Mouse (Mus musculus) adrenal gland, postnatal 10 days (tissue): ENCODE data around the gene Clstn1. TPM values are rescaled to one million over a fixed set of nuclear protein-coding genes. Genes with fewer than 3 reads are reported as not detected.

Source experiments
- DNase-seq: peaks from one replicate; pipeline ENCODE4 v3.0.0; 2021; ENCODE audit warnings: mixed read lengths
- total RNA-seq, 2 experiments: library from RNA; stranded (reverse); gene quantifications; 2 replicates each; pipeline ENCODE4 v1.2.3; 2021

The Clstn1 gene
- total RNA-seq, 2 experiments from 2014 or later, result 72.7 to 95.7 TPM

GRCm38 (mm10) chr4:149632670-149633307 is 46.5 kb downstream of the Clstn1 start:
- peak; percentile 26 for DNase-seq

- DNase-seq, result no peak
These were observed 47.9 kb downstream of the Clstn1 start for GRCm38 (mm10) chr4:149634157-149634556.

DNA sequence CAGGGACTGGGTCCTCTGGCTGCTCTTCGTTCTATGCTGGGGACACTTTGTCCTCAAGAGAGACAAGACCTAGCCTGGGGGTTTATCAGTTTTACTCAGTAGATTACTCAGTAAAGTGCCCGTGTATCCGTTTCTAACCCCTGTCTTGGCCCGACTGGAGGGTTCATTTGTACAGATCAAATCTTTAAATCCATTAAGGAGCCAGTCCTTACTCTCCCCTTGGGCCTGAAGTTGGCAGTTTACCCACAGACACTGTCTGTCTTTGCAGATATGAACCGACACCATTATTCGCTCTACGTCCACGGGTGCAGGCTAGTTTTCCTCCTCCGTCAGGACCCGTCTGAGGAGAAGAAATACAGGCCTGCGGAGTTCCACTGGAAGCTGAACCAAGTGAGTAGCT is 48.7 kb downstream of the Clstn1 start:
- DNase-seq, result no peak

DNA sequence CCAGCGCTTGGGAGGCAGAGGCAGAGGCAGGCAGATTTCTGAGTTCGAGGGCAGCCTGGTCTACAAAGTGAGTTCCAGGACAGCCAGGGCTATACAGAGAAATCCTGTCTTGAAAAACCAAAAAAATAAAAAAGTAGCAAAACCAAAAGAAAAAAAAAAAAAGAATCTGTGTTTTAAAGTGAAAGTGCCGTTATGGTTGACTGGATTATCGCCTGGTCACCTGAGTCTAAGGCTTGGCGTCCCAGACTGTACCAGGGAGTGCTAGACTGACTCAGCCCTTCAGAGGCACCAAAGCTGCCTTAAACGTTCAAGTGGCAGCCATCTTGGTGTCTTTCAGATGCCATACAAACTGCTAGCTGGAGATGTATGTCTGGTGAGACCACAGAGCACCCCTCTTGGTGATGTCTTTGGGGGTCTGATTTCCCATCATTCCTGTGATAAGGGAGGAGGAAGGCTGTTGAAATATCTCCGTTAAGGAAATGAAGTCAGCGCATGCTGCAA is 49.7 kb downstream of the Clstn1 start:
- no peak for DNase-seq

DNA sequence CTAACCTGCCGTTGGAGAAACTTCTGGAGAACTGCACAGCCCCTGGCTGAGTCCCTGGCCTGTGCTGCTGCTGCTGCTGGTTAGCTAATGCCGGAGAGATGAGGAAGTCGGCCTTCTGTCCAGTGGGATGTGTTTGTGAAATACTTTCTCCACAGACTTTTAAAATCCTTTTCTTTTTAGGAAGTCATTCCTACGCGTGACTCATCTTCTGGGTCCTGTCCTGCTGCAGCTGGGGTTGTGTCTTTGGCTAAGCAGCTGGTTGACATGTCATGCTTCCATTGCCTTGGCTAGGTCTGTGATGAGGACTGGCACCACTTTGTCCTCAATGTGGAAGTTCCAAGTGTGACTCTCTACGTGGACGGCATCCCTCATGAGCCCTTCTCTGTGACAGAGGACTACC is 51.7 kb downstream of the Clstn1 start:
- no peak for DNase-seq

- no peak for DNase-seq
These were observed 54.6 kb downstream of the Clstn1 start for GRCm38 (mm10) chr4:149640831-149641230.

GRCm38 (mm10) chr4:149641400-149641799 is 55.1 kb downstream of the Clstn1 start:
- DNase-seq, result no peak

DNA sequence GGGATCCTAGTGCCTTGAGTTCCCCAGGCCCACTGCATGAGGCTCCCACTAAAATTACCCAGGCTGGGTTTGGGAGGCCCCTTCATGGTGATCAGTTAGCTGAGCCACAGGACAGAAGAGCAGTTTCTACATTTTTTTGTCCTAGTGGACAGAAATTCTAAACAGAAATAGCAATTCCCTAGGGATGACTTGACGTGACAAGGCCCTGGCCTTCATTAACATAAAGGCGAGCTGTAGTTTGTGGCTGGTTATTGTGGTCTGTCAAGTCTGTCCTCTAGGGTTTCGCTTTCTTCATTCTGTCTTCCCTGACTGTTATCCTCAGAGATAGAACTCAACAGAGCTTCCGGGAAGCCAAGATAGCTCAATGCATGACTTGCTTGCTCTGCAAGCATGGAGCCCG is 55.7 kb downstream of the Clstn1 start:
- no peak for DNase-seq

- no peak for DNase-seq
These were observed 59.5 kb downstream of the Clstn1 start for GRCm38 (mm10) chr4:149645761-149646160.

DNA sequence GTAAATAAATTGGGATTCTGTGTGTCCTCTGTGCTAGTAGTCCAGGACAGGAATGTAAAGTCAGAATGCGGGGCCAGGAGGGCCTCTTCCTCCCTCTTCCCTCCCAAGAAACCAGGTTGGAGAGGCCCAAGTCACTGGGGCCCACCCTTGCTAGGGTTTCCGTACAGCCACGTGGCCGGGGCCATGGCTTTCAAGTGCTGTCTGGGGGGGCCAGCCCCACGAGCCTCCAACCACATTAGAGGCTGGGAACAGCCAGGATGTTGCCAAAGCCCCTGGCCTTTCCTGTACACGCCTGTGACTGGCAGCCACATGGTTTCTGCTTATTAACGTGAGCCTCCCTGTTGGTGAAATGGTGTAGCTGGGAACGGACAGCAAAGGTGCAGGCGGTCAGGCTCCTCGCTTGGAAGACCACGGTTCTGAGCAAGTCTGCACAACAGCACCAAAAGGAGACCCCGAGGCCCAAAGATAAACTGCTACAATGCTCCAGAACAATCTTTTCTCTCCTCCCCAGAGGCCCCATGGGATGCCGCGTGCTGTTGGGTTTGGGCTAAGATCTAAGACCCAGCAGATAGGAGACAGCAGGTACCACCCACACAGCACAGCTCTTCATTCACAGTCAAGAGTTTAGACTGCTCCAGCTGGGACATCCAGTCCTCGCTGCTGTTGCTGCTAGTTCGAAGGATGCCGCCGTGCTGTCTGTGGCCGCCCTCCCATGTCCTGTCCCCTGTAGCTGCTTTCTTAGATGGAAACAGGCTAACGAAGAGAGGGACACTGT is 62.0 kb downstream of the Clstn1 start:
- DNase-seq, result no peak

DNA sequence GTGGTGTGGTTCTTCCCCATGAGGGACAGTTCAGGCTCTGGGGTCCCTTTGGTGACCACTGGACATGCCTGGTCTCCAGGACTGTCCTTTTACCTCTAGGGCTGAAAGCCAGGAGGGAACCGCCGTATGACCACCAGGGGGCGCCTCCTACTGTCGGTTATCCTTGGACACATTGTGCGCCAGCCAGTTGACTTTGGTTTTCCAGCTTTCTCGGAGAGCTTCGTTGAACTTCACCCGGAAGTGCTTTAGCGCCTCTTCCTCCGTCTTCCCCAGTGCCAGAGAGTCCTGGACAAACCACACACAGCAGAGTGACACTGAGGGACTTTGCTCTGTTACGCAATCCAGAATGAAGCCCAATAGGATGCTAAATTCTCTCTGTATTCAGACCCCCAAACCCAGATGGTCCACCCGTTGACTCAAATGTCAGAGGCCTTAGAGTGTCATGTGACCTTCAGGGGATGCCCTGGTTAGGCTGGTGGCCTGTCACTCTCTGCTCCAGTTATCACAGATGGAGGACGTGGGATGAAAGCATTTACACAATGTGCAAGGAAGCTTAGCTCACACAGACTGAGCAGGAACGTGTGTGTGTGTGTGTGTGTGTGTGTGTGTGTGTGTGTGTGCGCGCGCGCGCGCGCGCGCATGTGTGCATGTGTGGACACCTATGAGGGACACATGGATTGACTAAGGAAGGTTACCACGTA is 64.4 kb downstream of the Clstn1 start:
- DNase-seq, result peak; percentile 90

GRCm38 (mm10) chr4:149654232-149654631 is 68.0 kb downstream of the Clstn1 start:
- DNase-seq, result peak; percentile 46

DNA sequence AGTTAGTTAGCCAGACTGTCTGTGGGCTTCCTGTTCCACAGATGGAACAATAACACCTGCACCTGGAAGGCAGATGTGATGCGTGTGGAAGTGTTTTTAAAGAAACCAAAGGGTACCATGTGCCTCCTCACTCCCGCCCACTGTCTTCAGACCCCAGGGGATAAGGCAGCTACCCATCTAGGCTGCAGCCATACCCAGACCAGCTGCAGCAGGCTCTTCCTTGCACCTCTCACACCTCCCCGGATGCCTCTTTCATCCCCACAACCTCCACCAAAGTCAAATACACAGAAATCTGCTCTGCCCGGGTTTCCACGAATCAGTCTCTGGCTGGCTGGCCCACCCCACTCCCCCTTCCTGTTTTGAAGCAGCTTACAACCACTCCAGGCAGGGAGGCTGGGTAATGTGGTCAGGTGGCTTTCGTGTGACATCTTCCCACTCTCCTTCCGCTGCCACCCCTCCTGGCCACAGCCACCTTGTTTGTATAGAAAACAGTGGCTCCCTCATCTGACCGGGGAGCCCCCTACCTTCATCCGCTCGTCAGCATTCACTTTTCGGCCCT is 71.7 kb downstream of the Clstn1 start:
- DNase-seq, result no peak

- no peak for DNase-seq
These were observed 73.3 kb downstream of the Clstn1 start for GRCm38 (mm10) chr4:149659495-149660116.

GRCm38 (mm10) chr4:149660598-149660997 is 74.3 kb downstream of the Clstn1 start:
- no peak for DNase-seq

DNA sequence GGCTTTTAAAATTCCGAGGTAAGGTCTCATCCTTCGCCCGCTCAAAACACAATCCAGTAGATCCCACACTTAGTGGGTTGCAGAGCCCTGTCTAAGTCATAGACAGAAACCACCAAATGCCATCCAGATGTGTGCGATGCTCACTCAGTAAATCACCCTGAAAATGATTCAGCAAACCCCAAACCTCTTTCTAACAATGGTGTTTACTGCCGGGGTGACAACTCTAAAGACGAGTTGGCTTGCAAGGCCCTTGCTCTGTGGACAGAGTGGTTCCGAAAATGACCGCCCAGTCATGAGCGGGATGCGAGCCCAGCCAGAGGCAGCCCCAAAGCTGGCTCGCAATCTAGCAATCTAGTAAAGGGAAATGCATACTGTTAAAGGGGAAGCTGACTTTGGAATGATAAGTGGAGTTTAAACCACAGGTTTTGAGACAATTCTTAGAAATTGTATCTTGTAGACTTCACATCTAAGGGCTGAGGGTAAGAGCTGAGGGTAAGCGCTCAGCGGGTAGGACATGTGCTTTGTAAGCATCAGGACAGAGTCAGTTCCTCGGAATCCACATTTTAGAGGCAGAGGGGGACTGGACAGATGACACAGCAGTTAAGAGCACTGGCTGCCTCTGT is 75.8 kb downstream of the Clstn1 start:
- DNase-seq, result no peak

- DNase-seq, result no peak
These were observed 77.7 kb downstream of the Clstn1 start for GRCm38 (mm10) chr4:149663849-149664503.

DNA sequence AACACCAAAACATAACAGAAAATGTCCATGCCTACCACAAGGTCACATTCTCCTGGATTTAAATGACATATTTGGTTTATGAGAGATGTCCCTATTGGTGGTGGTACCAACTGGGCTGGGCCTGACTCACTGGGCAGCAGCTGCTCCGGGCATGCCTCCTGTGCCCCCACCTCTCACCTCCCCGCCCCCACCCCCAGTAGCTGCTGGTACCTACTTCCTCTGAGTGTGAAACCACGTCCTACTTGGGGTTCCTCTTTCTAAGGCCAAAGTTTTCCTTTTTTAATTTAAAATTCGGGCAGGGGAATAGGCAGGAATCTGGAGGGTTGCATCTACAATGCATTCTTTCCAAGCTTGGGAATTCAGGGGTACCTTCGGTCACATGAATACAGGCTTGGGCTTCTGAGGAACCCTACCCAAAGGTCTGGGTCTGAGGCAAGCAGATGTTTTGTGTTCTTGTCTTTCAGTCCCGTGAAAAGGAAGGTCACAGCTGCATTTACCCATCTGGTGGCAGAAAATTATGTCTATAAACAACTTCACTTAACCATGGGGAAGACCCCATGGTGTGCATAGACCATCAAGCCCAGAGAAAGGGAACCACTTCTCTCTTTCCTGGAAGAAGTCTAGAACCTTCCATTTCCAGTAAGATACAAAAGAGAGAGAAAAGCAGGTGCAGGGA is 78.9 kb downstream of the Clstn1 start:
- no peak for DNase-seq

DNA sequence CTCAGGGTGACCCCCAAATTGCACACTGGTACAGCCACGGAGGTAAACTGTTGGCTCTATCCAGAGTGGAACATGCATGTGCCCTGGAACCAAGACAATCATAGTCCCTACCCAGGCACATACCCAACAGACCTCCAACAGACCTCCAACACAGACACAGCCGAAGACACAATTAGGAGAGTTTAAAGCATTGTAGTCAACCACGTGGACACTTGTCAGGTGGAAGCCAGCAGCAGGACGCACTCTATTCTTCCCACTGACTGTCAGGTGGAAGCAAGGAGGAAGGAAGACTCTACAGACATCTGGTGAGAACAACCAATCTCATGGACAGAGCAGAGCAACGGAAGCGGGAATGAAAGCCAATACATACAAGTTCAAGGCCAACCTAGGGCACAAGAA is 79.4 kb downstream of the Clstn1 start:
- DNase-seq, result no peak

GRCm38 (mm10) chr4:149671175-149671574 is 84.9 kb downstream of the Clstn1 start:
- DNase-seq, result no peak

DNA sequence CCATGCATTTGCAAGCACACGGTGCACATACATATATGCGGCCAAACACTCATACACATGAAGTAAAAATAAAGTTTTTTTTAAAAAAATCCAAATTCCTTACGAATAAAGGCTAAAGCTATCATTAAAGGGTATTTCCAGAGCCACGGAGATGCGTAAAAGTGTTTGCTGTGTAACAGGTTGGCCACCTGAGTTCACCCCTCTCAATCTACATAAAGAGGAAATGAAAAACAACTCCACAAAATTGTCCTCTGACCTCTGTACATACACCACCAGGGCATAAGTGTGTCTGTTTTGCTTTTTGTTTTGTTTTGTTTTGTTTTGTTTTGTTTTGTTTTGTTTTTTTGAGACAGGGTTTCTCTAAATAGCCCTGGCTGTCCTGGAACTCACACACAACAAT is 86.5 kb downstream of the Clstn1 start:
- DNase-seq, result no peak
